In genomic region chr5:92374721-92375142, GRCm38 (mm10) we compare ENCODE assay signal across 8 mouse cellular contexts. TPM values are rescaled to one million over a fixed set of nuclear protein-coding genes. Genes with fewer than 3 reads are reported as not detected.
A peak's percentile ranks its signal among the peaks of the same experiment; 100 is the strongest.
DNase-seq lines count a peak whose midpoint lies in the region; ATAC-seq lines count a peak whose summit lies in the region.
"Had no signal": no experiment of that assay in that cellular context is flagged by ENCODE, and none has a peak within 500 bp of the region (broad histone marks: within the 10 kb centered on the region; RNA-seq: fewer than 3 reads in every experiment).

No protein-coding gene starts in this region.

- H3K27me3 ChIP-seq in lung, embryonic 15.5 days, result no peaks in the 10 kb centered on the region
- H3K27me3 ChIP-seq in forebrain, embryonic 10.5 days (ENCODE audit: poor library complexity, severe bottlenecking), result no peaks in the 10 kb centered on the region

- WGBS in lung, embryonic 15.5 days, result 32% methylated on average over 6 of the region's 6 CpGs
- WGBS in forebrain, embryonic 10.5 days, result 85% methylated on average over 6 of the region's 6 CpGs

- no peak overlapping the region for H3K4me2 ChIP-seq in lung, embryonic 15.5 days

- peaks cover 13% of the 10 kb centered on the region; the same call in 1 of the 2 replicates for H3K4me1 ChIP-seq in lung, embryonic 15.5 days
- peaks cover 17% of the 10 kb centered on the region for H3K4me1 ChIP-seq in forebrain, embryonic 10.5 days

- H3K4me3 ChIP-seq in lung, embryonic 15.5 days, result no peak overlapping the region
- no peak overlapping the region for H3K4me3 ChIP-seq in forebrain, embryonic 10.5 days

- no peaks in the 10 kb centered on the region for H3K9me3 ChIP-seq in lung, embryonic 15.5 days
- no peaks in the 10 kb centered on the region for H3K9me3 ChIP-seq in forebrain, embryonic 10.5 days

- H3K36me3 ChIP-seq in lung, embryonic 15.5 days, result no peaks in the 10 kb centered on the region
- no peaks in the 10 kb centered on the region for H3K36me3 ChIP-seq in forebrain, embryonic 10.5 days (replicated peaks)

- intact Hi-C loops in left cerebral cortex, postnatal 10 days (cut with DNase I), result no loop called here

- DNase-seq in thymus, adult 18-20 months, result peak; percentile 17 to 34
- no peak for DNase-seq in thymus, postnatal 10 days (ENCODE audit: low spot score in 2 of 2)
- no peak for DNase-seq in right cerebral cortex, adult 18-20 months
- DNase-seq in forebrain, embryonic 10.5 days (ENCODE audit: extremely low spot score, low spot score), result no peak
- no peak for DNase-seq in left cerebral cortex, postnatal 10 days (ENCODE audit: extremely low spot score in 1 of 2, low spot score in 2 of 2)

- no peak overlapping the region for H3K9ac ChIP-seq in lung, embryonic 15.5 days

- H3K27ac ChIP-seq in lung, embryonic 15.5 days, result no peak overlapping the region
- H3K27ac ChIP-seq in forebrain, embryonic 10.5 days, result no peak overlapping the region

- ATAC-seq in hematopoietic stem cell, adult 5-6 weeks (replicated peaks in 1 of 2; ENCODE audit: insufficient read depth in 1 of 2, low FRiP score in 2 of 2, low TSS enrichment in 1 of 2, low read depth in 1 of 2, poor library complexity in 2 of 2, severe bottlenecking in 2 of 2), result peak; percentile 65 to 69
- 0 out of 2 replicates have a peak, but pooled peaks have one; percentile 46 for ATAC-seq in lung, embryonic 15.5 days (ENCODE audit: borderline replicate concordance, extremely low read depth, low FRiP score, low TSS enrichment)

RNA-seq across cellular contexts. Expression of gene Cxcl10, which starts 26.0 kb away (rescaled TPM):
- 3.2 and 6.3 TPM in 2 replicates for total RNA-seq in hematopoietic stem cell, adult 5-6 weeks (2017)
- polyA plus RNA-seq in lung, embryonic 15.5 days (2015; fragmentation: Nextera tagmentation; extraction: Ambion mirVana), result 0.59 and 3.5 TPM in 2 replicates
- 0.33 TPM in 1 of 2 replicates, not detected in the other for polyA plus RNA-seq in forebrain, embryonic 10.5 days (2016; fragmentation: Nextera tagmentation; extraction: Ambion mirVana)
- total RNA-seq in left cerebral cortex, postnatal 10 days (2021), result not detected

RNA-seq across cellular contexts. Expression of gene Art3, which starts 43.1 kb away (rescaled TPM):
- total RNA-seq in hematopoietic stem cell, adult 5-6 weeks (2017), result not detected in 2 replicates
- 4.8 and 9.5 TPM in 2 replicates for polyA plus RNA-seq in lung, embryonic 15.5 days (2015; fragmentation: Nextera tagmentation; extraction: Ambion mirVana)
- 0.48 and 1.2 TPM in 2 replicates for polyA plus RNA-seq in forebrain, embryonic 10.5 days (2016; fragmentation: Nextera tagmentation; extraction: Ambion mirVana)
- 1 to 10 TPM; 7.6 to 9.5 TPM for total RNA-seq in left cerebral cortex, postnatal 10 days (2021)

RNA-seq across cellular contexts. Expression of gene Cxcl9, which starts 46.9 kb away (rescaled TPM):
- total RNA-seq in hematopoietic stem cell, adult 5-6 weeks (2017), result 0.65 and 0.69 TPM in 2 replicates
- not detected in 2 replicates for polyA plus RNA-seq in lung, embryonic 15.5 days (2015; fragmentation: Nextera tagmentation; extraction: Ambion mirVana)
- not detected in 2 replicates for polyA plus RNA-seq in forebrain, embryonic 10.5 days (2016; fragmentation: Nextera tagmentation; extraction: Ambion mirVana)
- total RNA-seq in left cerebral cortex, postnatal 10 days (2021), result not detected
- polyA plus RNA-seq: cortical plate, adult 2 months had no signal

Comparison
In these comparisons a context has a peak if more than half of its experiments do, and no peak if none do; other contexts are left out.
1. DNase-seq: peak in thymus, adult 18-20 months (2 of 2); none in thymus, postnatal 10 days (0 of 2), right cerebral cortex, adult 18-20 months (single experiment), forebrain, embryonic 10.5 days (single experiment) and left cerebral cortex, postnatal 10 days (0 of 2).